Mouse (Mus musculus): ENCODE results near the gene Olfr1394.
"Not testable (repeated sequence)": the region's sequence is repeated elsewhere in the genome, so short reads cannot be mapped to it uniquely, and the experiment has no call there.

Gene Olfr1394

GRCm38 (mm10) chr11:49154077-49154476 is at the start of gene Olfr1394:
Olfr1394 (plus strand) TSS chr11:49154377.
- no peak for DNase-seq

- DNase-seq, result no peak
These were observed 48.4 kb upstream of the Olfr1394 start for GRCm38 (mm10) chr11:49105752-49106151.

GRCm38 (mm10) chr11:49107650-49108537 is 46.3 kb upstream of the Olfr1394 start:
- DNase-seq, result no peak

- no peak for DNase-seq
These were observed 45.3 kb upstream of the Olfr1394 start for GRCm38 (mm10) chr11:49108833-49109232.

- no peak for DNase-seq
These were observed 43.2 kb upstream of the Olfr1394 start for GRCm38 (mm10) chr11:49111000-49111399.

GRCm38 (mm10) chr11:49112624-49113219 is 41.5 kb upstream of the Olfr1394 start:
- DNase-seq, result no peak

GRCm38 (mm10) chr11:49114158-49114557 is 40.0 kb upstream of the Olfr1394 start:
- no peak for DNase-seq

- no peak for DNase-seq
These were observed 39.4 kb upstream of the Olfr1394 start, which contains the start of gene Olfr1396 for GRCm38 (mm10) chr11:49114774-49115173. Olfr1396 (minus strand) TSS chr11:49114874.

- no peak for DNase-seq
These were observed 34.5 kb upstream of the Olfr1394 start for GRCm38 (mm10) chr11:49119635-49120034.

- DNase-seq, result no peak
These were observed 30.0 kb upstream of the Olfr1394 start for GRCm38 (mm10) chr11:49124169-49124568.

GRCm38 (mm10) chr11:49141974-49142373 is 12.2 kb upstream of the Olfr1394 start, which contains the start of gene Olfr1395:
Olfr1395 (plus strand) TSS chr11:49142274.
- DNase-seq, result no peak

GRCm38 (mm10) chr11:49156821-49157814 is 2.9 kb downstream of the Olfr1394 start:
- no peak for DNase-seq

GRCm38 (mm10) chr11:49168839-49169611 is 14.8 kb downstream of the Olfr1394 start:
- no peak for DNase-seq

- DNase-seq, result no peak
These were observed 16.4 kb downstream of the Olfr1394 start for GRCm38 (mm10) chr11:49170576-49170975.

GRCm38 (mm10) chr11:49175345-49175744 is 21.2 kb downstream of the Olfr1394 start:
- no peak for DNase-seq

- not testable (repeated sequence) for DNase-seq
These were observed 22.0 kb downstream of the Olfr1394 start for GRCm38 (mm10) chr11:49176047-49176779.

- DNase-seq, result no peak
These were observed 29.0 kb downstream of the Olfr1394 start for GRCm38 (mm10) chr11:49183172-49183571.

- DNase-seq, result no peak
These were observed 32.3 kb downstream of the Olfr1394 start for GRCm38 (mm10) chr11:49186452-49186851.

- no peak for DNase-seq
These were observed 32.8 kb downstream of the Olfr1394 start, which contains the start of gene Btnl9 for GRCm38 (mm10) chr11:49186955-49187488. Btnl9 (minus strand) TSS chr11:49187159.

GRCm38 (mm10) chr11:49187701-49188100 is 33.5 kb downstream of the Olfr1394 start:
- no peak for DNase-seq

GRCm38 (mm10) chr11:49189737-49190136 is 35.6 kb downstream of the Olfr1394 start:
- DNase-seq, result peak; percentile 66

All from cerebellum, adult 9-10 months (tissue).